Mouse (Mus musculus) spleen, adult 2 months (tissue): ENCODE results near the gene Rho.

ENCODE experiments used
- CTCF ChIP-seq: fragments of 200-500 bp; IDR thresholded peaks from 2 replicates; pipeline ENCODE4 v1.5.1; 2011; ENCODE audit warnings: mild to moderate bottlenecking, inconsistent platforms; ENCODE audit not compliant: insufficient read depth, insufficient read length, insufficient replicate concordance; ENCODE audit errors: extremely low read depth
- POLR2A ChIP-seq: fragments of 200-500 bp; IDR thresholded peaks from 2 replicates; pipeline ENCODE4 v1.6.1; 2011; ENCODE audit warnings: low read depth, low read length, inconsistent platforms

- TF ChIP-seq CTCF, result no peak
- no peak for TF ChIP-seq POLR2A
Observed at GRCm38 (mm10) chr6:115956922-115957601, 25.5 kb downstream of the Rho start.
